Mouse (Mus musculus) bone marrow, adult 2 months (tissue): Measurements from ENCODE around the gene Cryba4.

Experiments used
- CTCF ChIP-seq: fragments of 200-500 bp; IDR thresholded peaks from 2 replicates; pipeline ENCODE4 v1.5.1; 2011; ENCODE audit warnings: low read length, control low read depth; ENCODE audit not compliant: control insufficient read depth, insufficient read depth
- POLR2A ChIP-seq: fragments of 200-500 bp; IDR thresholded peaks from 2 replicates; pipeline ENCODE4 v1.6.1; 2011; ENCODE audit warnings: low read depth, mild to moderate bottlenecking, control low read depth, low read length, borderline replicate concordance; ENCODE audit not compliant: control insufficient read depth

DNA sequence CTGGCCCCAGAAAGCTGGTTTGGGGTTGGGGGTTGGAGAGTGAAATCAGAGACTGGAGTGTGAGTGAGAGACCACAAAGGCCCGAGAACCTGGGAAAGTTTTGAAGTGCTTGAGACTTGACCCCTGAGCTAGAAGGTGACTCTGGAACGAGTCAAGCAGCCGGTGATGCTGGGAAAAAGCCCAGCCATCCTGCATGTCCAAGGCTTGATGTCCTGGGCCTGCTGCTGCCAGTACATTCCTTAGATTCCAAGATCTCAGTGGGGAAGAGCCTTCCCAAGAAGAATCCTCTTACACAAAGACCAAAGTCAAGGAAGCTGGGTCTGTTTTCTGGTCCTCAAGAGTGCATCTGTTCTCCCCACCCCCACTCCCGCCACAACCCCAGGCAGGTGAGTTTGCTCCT, 44.0 kb downstream of the Cryba4 start:
- no peak for TF ChIP-seq CTCF
- no peak for TF ChIP-seq POLR2A
